Mouse (Mus musculus) CH12.LX (cell line): ENCODE data around the gene Fam213a.

Source experiments
- CHD2 ChIP-seq: IDR thresholded peaks from 2 replicates; pipeline ENCODE4 v1.6.1; 2011; ENCODE audit warnings: low read length, improper control_type of control experiment
- CTCF ChIP-seq, 2 experiments: IDR thresholded peaks in 1 of 2; conservative IDR thresholded peaks in 1 of 2; 2 replicates each; pipeline ENCODE4 v1.5.1; 2011 to 2012; ENCODE audit warnings: low read depth in 2 of 2, low read length in 2 of 2, improper control_type of control experiment in 1 of 2, inconsistent platforms in 1 of 2, mild to moderate bottlenecking in 1 of 2, moderate library complexity in 1 of 2
- ELF1 ChIP-seq: IDR thresholded peaks from 2 replicates; pipeline ENCODE4 v1.6.1; 2014; ENCODE audit warnings: low read depth, mild to moderate bottlenecking, inconsistent platforms, low read length, improper control_type of control experiment
- EP300 ChIP-seq: IDR thresholded peaks from 2 replicates; pipeline ENCODE4 v1.6.1; 2011; ENCODE audit warnings: low read length, improper control_type of control experiment
- GABPA ChIP-seq: IDR thresholded peaks from 2 replicates; pipeline ENCODE4 v1.6.1; 2012; ENCODE audit warnings: low read depth, low read length, improper control_type of control experiment, inconsistent platforms; ENCODE audit not compliant: insufficient replicate concordance
- HCFC1 ChIP-seq: IDR thresholded peaks from 2 replicates; pipeline ENCODE4 v1.6.1; 2012; ENCODE audit warnings: low read depth, mild to moderate bottlenecking, inconsistent platforms, low read length, improper control_type of control experiment
- JUND ChIP-seq: conservative IDR thresholded peaks from 2 replicates; pipeline ENCODE4 v1.6.1; 2011; ENCODE audit warnings: low read depth, low read length, improper control_type of control experiment
- MAX ChIP-seq: IDR thresholded peaks from 2 replicates; pipeline ENCODE4 v1.6.1; 2011; ENCODE audit warnings: low read length, improper control_type of control experiment
- MEF2A ChIP-seq: IDR thresholded peaks from 2 replicates; pipeline ENCODE4 v1.6.1; 2014; ENCODE audit warnings: low read depth, mild to moderate bottlenecking, inconsistent platforms, low read length, improper control_type of control experiment, borderline replicate concordance
- NELFE ChIP-seq: IDR thresholded peaks from 2 replicates; pipeline ENCODE4 v1.6.1; 2011; ENCODE audit warnings: low read depth, low read length, improper control_type of control experiment
- POLR2A ChIP-seq: IDR thresholded peaks from 2 replicates; pipeline ENCODE4 v1.6.1; 2011; ENCODE audit warnings: low read depth, mild to moderate bottlenecking, improper control_type of control experiment, low read length
- UBTF ChIP-seq: IDR thresholded peaks from 2 replicates; pipeline ENCODE4 v1.6.1; 2012; ENCODE audit warnings: low read depth, mild to moderate bottlenecking, inconsistent platforms, low read length, improper control_type of control experiment, moderate library complexity

DNA sequence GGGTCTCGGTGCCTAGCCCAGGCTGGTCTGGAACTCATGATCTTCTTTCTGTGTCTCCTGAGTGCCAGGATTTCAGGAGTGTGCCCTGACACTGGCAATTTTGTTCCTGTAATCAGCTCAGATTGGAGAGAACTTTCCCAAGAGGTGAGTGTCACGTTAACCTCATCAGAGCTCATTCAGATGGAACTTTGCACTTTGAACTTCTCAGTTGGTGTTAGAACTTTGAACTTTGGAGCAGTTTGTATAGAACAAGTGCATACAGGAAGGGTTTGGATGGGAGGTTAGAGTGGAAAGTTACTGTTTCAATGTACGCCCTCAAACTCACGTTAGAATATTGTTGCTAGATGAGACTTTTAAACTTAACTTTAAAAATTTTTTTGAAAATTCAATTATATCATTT lies 15.7 kb upstream of the Fam213a start:
- TF ChIP-seq CTCF (conservative IDR thresholded peaks at IDR 0.05 in 1 of 2, IDR thresholded peaks at IDR 0.05 in 1 of 2; ENCODE audit: low read depth in 2 of 2, low read length in 2 of 2) (no peak), GABPA (no peak), ELF1 (no peak), MAX (no peak), JUND (no peak), EP300 (no peak), NELFE (no peak), POLR2A (no peak), HCFC1 (no peak), UBTF (no peak), MEF2A (no peak), CHD2 (no peak)
